Mouse (Mus musculus) testis, postnatal 10 days (tissue): ENCODE measurements around the gene Htr3b.
A peak's percentile ranks its signal among the peaks of the same experiment; 100 is the strongest.
"Not testable (repeated sequence)": the region's sequence is repeated elsewhere in the genome, so short reads cannot be mapped to it uniquely, and the experiment has no call there.

Experiments used
- DNase-seq: peaks from one replicate; pipeline ENCODE4 v3.0.0; 2021; ENCODE audit warnings: low spot score

Htr3b gene

GRCm38 (mm10) chr9:48964587-48965040, at the start of gene Htr3b:
Gene Htr3b (minus strand): TSS chr9:48964990.
- peak; percentile 47 for DNase-seq

GRCm38 (mm10) chr9:48999256-48999655, 34.5 kb upstream of the Htr3b start:
- DNase-seq, result no peak

GRCm38 (mm10) chr9:48995735-48996134, 30.9 kb upstream of the Htr3b start:
- DNase-seq, result no peak

GRCm38 (mm10) chr9:48994779-48995178, 30.0 kb upstream of the Htr3b start:
- no peak for DNase-seq

- no peak for DNase-seq
Observed at GRCm38 (mm10) chr9:48991671-48992070, 26.9 kb upstream of the Htr3b start.

- DNase-seq, result peak; percentile 69
Observed at GRCm38 (mm10) chr9:48987201-48988101, 22.7 kb upstream of the Htr3b start.

GRCm38 (mm10) chr9:48986616-48987141, 21.9 kb upstream of the Htr3b start:
- DNase-seq, result no peak

- DNase-seq, result no peak
Observed at GRCm38 (mm10) chr9:48985708-48986088, 20.9 kb upstream of the Htr3b start.

- peak; percentile 100 for DNase-seq
Observed at GRCm38 (mm10) chr9:48984845-48985707, 20.3 kb upstream of the Htr3b start, which contains the start of gene Usp28. Gene Usp28 (plus strand): TSS chr9:48985375.

- no peak for DNase-seq
Observed at GRCm38 (mm10) chr9:48984320-48984844, 19.6 kb upstream of the Htr3b start.

- DNase-seq, result not testable (repeated sequence)
Observed at GRCm38 (mm10) chr9:48983801-48984200, 19.0 kb upstream of the Htr3b start.

GRCm38 (mm10) chr9:48981827-48982226, 17.0 kb upstream of the Htr3b start:
- DNase-seq, result no peak

- no peak for DNase-seq
Observed at GRCm38 (mm10) chr9:48980781-48981180, 16.0 kb upstream of the Htr3b start.

- DNase-seq, result no peak
Observed at GRCm38 (mm10) chr9:48980371-48980770, 15.6 kb upstream of the Htr3b start.

GRCm38 (mm10) chr9:48976661-48977355, 12.0 kb upstream of the Htr3b start:
- DNase-seq, result no peak

GRCm38 (mm10) chr9:48972494-48972893, 7.7 kb upstream of the Htr3b start:
- peak; percentile 67 for DNase-seq

GRCm38 (mm10) chr9:48962131-48962530, 2.7 kb downstream of the Htr3b start:
- no peak for DNase-seq

- no peak for DNase-seq
Observed at GRCm38 (mm10) chr9:48961314-48961713, 3.5 kb downstream of the Htr3b start.

- no peak for DNase-seq
Observed at GRCm38 (mm10) chr9:48947565-48947964, 17.2 kb downstream of the Htr3b start.

- no peak for DNase-seq
Observed at GRCm38 (mm10) chr9:48942349-48942748, 22.4 kb downstream of the Htr3b start.

GRCm38 (mm10) chr9:48929436-48929835, 35.4 kb downstream of the Htr3b start:
- DNase-seq, result no peak

GRCm38 (mm10) chr9:48928781-48929180, 36.0 kb downstream of the Htr3b start:
- DNase-seq, result no peak
